Mouse (Mus musculus) stomach, postnatal 0 days (tissue): Measurements from ENCODE around the gene Nfatc2.

Experiments
- CTCF ChIP-seq: IDR thresholded peaks from 2 replicates; pipeline ENCODE4 v1.5.1; 2016; ENCODE audit warnings: antibody characterized with exemption, low read depth, mild to moderate bottlenecking, moderate library complexity
- EP300 ChIP-seq: optimal IDR thresholded peaks from 2 replicates; pipeline ENCODE3; 2016; ENCODE audit warnings: antibody characterized with exemption

DNA sequence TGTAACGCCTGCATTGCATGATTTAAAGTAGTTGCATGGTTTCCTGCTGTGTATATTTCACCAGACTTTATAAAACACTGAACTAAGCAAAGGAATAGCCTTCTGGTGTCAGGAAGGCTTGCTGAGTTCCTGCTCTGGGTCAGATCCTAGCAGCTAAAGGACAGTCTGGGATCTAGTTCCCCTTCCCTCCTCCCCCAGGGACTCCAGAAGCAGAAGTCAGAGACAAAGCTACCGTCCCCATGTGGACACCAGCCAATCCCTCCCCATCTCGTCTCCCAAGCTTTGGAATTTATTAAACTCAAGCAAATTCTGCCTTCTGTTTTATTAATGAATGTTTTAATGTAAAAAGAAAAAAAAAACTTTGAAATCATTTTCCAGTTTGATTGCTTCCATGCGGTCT is 23.6 kb upstream of the Nfatc2 start:
- TF ChIP-seq CTCF: no peak
- no peak for TF ChIP-seq EP300
